Mouse (Mus musculus): ENCODE data around the gene Ager. TPM values are rescaled to one million over a fixed set of nuclear protein-coding genes. Genes with fewer than 3 reads are reported as not detected.

The Ager gene
- total RNA-seq, 2 experiments from 2014 or later = 0.23 TPM; not detected in 1

DNA sequence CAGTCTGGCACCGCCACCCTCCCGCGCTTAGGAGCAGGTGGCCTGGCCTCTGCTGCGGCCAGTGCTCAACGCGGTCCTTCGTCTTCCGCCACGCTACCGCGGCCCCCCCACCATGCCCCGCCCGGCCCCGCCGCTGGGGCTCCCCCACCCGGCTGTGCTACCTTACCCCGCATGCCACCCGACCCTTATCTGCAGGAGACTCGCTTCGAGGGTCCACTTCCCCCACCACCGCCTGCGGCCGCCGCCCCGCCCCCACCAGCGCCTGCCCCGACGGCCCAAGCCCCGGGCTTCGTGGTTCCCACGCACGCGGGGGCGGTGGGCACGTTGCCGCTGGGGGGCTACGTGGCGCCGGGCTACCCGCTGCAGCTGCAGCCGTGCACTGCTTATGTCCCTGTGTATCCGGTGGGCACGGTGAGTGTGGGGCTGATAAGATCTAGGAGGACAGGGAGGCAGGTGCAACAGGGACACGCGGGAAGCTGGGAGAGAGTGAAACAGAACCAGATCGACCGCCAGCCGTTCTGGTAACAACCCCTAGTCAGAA is 33.2 kb downstream of the Ager start:
- DNase-seq = no peak

DNA sequence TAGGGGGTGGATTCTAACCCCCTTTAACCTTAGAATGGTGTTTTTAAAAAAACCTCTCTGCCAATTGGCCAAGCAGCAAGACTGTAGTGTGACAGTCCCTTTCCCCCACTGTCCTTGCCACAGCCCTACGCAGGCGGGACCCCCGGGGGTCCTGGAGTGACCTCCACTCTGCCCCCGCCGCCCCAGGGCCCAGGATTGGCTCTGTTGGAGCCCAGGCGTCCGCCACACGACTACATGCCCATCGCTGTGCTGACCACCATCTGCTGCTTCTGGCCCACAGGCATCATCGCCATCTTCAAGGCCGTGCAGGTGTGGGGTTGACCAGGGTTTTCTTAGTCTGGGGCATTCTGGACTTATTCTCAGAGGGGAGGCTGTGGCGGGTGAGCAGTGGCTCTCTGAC is 34.0 kb downstream of the Ager start:
- DNase-seq = no peak

DNA sequence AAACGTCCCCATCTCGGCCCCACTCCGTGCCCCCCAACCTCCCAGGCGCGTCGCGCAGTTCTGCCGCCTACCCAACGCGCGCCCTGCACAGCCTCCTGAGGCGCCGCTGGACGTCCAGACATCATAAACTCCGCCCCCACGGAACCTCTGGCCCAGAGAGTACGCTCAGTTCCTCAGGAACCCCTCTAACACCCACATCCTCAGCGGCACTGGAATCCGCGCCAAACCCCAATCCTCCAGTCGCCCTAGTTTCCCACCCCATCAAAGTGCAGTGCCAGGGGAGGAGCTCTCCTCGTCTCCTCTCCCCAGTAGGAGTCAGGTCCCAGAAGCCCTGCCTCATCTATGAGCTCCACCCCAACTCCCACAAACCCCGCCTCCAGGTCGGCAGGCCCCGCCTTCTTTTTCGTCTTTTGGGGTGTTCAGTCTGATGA is 34.6 kb downstream of the Ager start:
- DNase-seq = peak; percentile 91 to 93

DNA sequence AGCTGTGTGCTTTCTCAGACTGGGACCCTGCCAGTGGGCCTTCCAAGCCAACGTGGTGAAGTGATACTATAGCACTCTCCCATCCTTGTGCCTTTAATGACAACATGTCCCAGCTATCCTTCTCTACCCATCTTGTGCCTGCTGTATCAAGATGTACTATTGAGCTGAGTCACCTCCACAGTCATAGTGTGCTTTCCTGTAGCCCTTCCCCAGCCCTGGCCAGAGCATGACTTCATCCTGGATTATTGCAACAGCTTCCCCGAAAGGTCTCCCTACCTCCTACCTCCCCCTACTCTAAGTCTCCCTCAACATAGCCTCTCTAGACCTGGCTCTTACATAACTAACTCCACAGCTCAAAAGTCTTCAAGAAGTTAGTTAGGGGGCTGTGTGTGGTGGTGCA is 38.0 kb downstream of the Ager start:
- DNase-seq = no peak

DNA sequence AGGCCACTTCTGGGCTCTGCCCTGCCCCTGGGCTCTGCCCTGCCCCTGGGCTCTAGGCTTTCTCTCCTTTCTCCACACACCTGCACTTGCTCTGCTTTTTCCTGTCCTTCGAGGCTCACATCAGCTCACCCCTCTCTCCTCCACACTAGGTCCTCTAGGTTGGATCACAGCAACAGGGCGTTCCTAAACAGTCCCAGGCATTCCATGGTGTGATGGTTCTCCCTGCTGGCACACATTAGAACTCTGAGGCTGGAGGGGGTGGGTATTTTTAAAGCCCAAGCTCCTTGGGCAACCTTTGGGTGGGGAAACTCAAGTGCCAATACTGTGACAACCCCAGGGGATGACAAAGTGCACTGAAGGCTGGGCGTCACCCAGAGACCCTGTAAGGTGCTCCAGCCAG is 39.8 kb downstream of the Ager start:
- DNase-seq = no peak

DNA sequence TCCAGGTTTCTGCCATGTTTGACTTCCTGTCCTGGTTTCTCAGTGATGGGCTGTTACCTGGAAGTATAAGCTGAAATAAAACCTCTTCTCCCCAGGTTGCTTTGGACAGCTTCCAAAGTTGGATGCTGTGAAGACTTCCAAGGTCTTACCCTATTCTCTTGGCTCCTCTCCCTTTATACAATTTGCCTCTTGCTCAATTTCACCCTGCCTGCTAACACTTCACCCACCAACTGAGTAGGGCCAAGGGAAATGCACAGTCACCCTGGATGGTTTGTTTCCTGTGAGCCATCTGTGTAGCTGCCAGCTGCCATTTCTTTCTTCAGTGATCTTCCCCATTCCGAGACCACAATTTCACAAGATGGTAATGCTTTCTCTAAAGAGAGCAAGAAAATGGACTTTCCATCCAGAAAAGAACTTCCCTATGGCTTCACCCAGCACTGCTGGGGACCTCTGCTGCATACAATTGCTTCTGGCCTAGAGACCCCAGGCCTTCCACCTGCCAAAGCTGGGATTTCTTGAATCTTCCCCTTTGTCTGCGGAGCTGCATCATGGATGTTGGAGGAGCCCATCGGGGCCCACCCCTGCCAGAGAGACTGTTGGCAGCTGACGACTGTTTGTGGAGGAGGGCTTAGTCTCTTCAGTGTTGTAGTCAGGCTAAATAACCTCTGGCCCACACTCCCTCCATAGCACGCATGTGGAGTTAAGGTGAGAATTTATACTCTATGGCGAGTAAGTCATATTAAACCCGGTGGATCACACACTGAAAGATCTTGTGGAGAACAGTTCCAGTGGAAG is 42.0 kb downstream of the Ager start:
- no peak for DNase-seq

DNA sequence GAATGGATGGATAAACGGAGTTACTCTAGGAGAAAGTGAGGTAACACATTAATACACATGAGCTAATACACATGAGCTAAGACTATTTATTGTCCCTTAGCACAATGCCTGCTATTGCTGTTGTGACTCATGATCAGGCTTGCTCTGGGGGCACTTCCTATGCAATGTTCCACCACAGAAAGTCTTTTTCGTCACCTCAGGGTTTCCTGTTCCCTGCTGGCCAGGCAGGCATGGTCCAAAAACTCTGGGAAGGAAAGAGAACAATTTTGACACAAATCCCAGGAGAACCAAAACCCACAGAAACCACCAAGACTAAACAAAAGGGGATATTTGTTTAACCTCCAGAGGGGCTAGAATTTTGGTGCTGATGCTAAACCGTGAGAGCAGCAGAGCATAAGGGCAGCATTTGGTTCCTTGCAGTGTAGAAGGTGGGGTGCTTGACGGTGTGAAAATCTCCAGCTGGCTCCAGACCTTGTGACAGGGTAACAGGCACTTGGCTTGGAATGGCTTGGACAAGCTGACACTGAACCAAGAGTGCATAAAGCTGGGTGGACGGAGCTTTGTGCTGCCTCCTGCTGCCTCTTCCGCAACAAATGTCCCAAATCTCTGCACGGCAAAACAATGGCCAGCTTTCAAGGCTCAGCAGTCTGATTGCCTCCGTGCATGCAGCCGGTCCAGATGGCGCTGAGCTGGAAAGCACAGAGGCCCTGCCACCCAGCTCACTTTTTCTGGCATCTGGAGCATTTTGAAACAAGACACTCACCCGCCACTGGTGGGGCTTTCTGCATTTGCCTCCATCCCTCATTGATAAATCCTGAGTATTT is 43.3 kb downstream of the Ager start:
- peak; percentile 76 to 84 for DNase-seq

DNA sequence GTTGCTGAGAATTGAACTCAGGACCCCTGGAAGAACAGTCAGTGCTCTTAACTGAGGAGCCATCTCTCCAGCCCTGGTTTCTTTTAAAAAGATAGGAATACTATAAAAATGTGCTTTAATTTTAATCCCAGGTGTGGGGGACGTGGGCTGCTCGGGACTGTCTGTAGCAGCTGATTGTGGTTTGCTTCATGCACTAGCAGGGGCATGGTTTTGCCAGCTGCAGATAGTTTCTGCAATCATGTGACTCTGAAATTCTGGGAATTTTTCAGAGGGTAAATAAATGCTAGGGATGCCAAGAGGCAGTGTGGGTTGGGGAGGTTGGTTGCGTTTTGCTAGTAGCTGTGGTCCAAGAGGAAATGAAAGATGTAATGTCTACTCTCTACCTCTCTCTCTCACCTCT is 44.3 kb downstream of the Ager start:
- DNase-seq = no peak

DNA sequence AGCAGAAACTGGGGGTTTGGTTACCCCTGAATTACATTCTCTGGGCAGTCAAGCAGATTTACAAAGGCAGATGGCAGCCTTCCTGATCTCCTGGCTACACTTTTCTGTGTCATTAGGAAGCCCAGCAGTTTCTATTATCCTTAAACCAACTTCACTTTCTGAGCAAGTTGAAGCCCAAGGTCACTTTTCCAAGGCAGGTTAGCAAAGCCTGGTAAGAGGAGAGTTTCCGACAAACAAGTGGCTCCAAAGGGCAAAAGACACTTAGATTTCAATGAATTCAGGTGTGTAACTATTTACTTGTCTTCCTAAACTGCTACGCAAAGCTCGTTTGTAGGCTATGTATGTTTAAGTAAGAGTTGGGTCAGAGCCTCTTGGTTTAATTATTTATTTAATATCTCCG is 45.7 kb downstream of the Ager start:
- DNase-seq = no peak

DNA sequence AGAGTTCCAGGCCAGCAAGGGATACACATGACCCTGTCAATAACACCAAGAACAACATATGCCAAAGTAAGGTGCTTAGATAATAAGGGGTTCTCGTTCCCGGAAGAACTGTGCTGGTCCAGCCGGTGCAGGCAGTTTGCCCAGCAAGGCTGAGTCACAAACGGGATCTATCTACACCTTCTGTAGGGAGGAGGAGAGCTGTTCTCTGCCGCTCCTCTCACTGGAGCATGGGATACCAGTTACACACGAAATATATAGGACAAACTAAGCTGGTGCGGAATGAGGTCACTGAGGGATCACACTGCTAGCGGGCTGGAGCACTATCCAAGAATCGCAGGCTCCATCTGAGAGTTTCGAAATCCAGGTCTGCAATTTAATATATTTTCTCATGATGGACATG is 46.3 kb downstream of the Ager start:
- peak in 1 of 2 experiments; percentile 12 for DNase-seq

DNA sequence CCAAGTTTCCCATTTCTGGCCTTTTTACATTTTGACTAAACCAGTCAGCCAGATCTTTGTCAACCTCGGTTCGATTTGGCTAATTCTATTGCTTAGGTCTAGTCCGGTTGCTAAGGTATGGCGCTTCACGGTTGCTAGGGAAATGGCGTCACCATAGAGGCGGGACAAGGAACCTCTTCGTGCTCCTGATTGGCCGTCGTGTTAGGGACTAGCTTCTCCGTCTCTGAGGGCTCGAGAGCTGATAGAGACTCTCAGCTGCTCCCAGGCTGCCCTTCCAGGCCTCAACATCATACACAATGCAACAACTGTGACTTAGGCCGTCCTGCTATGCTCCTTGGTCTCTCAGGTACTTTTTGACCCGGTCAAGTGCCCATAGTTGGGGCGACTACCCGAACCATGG is 46.9 kb downstream of the Ager start, which contains the start of gene Fkbpl:
Gene Fkbpl, plus strand, starts transcription at position 157 of the 400 bp plus-strand sequence.
- DNase-seq = peak; percentile 98 to 99

DNA sequence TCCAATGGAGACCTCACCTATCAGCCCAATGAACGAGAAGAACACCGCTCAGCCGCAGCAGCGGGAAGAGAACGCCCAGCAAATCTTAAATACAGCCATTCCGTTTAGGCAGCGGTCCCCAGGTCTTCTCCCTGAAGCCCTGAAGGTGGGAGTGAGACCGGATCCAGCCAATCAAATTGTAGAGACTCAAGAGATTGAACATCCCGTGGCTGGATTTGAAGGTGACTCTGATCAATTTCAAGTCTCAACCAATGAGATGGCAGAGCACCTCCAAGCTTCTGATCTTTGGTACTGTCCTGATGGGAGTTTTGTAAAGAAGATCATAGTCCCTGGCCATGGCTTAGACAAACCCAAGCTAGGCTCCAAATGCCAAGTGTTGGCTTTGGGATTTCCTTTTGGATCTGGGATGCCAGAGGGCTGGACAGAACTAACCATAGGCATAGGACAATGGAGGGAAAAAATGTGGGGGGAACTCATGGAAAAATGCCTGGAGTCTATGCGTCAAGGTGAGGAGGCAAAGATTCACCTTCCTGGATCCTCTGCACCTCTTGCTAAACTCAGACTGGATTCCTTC is 47.7 kb downstream of the Ager start:
- no peak for DNase-seq

DNA sequence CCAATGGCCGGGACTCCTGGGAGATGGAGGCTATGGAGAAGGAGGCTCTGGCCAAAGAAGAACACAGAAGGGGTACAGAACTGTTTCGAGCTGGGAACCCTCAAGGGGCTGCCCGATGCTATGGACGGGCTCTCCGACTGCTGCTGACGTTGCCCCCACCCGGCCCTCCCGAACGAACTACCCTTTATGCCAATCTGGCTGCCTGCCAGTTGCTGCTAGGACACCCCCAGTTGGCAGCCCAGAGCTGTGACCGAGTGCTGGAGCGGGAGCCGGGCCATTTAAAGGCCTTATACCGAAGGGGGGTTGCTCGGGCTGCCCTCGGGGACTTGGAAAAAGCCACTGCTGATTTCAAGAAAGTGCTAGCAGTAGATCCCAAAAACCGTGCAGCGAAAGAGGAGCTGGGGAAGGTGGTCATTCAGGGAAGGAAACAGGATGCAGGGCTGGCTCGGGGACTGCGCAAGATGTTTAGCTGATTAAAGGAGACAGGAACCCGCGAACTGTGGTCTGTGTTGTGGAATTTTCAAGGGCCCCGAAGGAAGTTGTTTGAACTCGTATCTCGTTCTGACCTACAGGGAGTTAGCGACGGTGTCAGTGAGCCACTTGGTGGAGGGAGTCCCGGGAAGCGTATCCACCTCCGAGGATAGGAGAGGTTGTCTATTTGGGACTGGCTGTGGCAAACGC is 48.3 kb downstream of the Ager start:
- peak in 1 of 2 experiments; percentile 16 for DNase-seq

DNA sequence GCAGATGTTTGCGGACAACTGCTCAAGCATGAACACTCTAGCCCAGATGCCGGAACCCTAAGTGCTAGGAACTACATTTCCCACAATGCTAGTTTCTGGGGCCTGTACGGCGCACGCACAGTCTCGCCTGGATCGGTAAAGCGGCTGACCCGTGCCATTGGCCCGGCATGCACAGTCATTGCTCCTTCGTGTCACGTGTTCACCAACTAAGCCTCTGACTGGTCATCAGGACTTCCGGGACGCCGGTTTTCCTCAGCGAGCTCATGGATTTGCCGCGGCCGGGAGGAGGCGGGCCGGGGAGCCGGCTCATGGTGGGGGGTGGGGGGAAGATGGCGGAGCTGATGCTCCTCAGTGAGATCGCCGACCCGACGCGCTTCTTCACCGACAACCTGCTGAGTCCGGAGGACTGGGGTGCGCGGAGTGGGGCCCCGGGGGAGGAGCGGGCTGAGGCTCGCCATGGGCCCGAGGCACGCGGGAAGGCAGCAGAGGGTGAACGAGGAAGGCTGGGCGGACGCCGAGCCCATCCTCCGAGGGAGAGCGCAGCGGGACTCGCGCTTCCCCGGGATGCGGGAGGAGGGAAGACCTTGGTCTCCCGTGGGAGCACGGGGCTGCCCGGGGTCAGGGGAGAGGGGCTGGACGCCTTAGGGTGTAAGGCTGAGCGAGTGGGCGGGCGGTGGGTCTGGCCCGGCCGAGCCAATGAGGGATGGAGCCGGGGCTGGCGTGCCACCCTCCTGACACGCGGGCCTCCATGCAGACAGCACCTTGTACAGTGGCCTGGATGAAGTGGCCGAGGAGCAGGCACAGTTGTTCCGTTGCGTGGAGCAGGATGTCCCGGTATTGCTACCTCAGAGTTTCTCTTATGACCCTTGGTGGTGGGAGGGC is 49.5 kb downstream of the Ager start, which contains the start of gene Atf6b:
Gene Atf6b, plus strand, starts transcription at position 241 of the 882 bp plus-strand sequence.
- DNase-seq = peak; percentile 94 to 99

DNA sequence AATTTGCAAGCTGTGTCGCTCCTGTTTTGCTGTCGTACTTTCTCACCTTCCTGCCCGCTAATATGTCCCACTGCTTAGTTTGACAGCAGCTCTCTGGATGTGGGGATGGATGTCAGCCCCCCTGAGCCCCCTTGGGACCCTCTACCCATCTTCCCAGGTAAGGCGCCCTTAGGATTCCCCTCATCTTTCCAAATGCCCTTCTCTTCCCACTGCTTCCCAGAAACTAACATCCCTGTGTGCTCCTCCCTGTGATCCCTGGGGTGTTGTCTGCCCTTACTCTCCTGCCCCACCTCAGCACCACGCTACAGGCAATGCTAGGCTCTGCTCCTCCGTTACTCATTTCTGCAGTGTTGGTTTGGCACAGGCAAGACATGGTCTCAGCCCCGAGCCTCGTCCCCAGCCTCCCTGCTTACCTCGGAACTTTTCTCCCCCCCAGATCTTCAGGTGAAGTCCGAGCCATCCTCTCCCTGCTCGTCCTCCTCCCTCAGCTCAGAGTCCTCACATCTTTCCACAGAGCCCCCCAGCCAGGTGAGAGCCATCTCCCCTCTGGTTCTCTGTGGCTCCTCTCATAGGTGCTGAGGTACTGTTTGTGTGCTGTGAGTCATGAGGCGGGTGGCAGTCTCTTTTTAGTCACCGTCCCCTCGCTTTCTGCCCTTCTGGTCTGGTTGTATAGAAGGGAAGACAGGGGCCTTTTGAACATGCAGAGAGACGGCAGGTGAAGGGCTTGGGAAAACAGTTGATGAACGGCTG is 50.7 kb downstream of the Ager start:
- no peak for DNase-seq

DNA sequence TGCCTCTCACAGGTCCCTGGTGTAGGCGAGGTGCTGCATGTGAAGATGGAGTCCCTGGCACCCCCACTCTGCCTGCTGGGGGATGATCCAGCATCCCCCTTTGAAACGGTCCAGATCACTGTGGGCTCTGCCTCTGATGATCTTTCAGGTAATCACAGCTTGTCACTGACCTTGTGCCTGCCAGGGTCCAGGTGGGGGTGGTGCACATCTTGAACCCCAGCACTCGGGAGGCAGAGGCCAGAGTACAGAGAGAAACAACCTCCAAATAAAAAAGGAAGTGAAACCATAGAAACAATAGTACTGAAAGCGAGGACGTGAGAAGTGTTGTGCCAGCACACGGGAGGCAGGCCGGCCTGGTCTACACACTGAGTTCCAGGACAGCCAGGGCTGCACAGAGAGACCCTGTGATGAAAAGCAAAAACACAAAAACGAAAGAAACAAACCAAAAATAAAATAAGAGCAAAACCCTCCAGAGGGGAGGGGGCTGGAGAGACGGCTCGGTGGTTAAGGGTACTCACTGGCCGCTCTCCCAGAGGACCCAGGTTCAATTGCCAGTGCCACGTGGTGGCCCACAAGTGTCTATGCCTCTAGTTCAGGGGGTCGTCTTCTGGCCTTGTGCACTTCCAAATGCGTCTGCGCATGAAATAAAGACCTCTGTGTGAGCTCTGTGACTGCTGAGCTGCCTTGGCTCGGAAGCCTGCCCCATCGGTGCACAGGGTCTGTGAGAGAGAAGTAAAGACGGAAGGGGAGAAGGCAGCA is 51.6 kb downstream of the Ager start:
- peak in 1 of 2 experiments; percentile 10 for DNase-seq
